Mouse (Mus musculus): Measurements from ENCODE around the gene Klra10. TPM values are rescaled to one million over a fixed set of nuclear protein-coding genes. Genes with fewer than 3 reads are reported as not detected.

Klra10 gene
- not detected in 2 replicates for polyA plus RNA-seq (2012; ENCODE audit: low replicate concordance)

GRCm38 (mm10) chr6:130281828-130282227, at the start of gene Klra10:
Gene Klra10 (minus strand): TSS chr6:130281928.

GRCm38 (mm10) chr6:130233222-130233621, 48.5 kb downstream of the Klra10 start, which contains the start of gene Klra7:
Gene Klra7 (minus strand): TSS chr6:130233322.

Other genes starting within 250 kb of the Klra10 start
- not detected in 2 replicates for gene Klra4, start 214.7 kb downstream of the Klra10 start, polyA plus RNA-seq (2012; ENCODE audit: low replicate concordance)
- gene Klra8, start 152.0 kb downstream of the Klra10 start, polyA plus RNA-seq (2012; ENCODE audit: low replicate concordance): not detected in 2 replicates
- gene Klra9, start 88.8 kb downstream of the Klra10 start, polyA plus RNA-seq (2012; ENCODE audit: low replicate concordance): 0.12 and 0.16 TPM in 2 replicates
- 0.13 and 0.37 TPM in 2 replicates for gene Klra7, start 48.6 kb downstream of the Klra10 start, polyA plus RNA-seq (2012; ENCODE audit: low replicate concordance)
- gene Klra3, start 55.6 kb upstream of the Klra10 start, polyA plus RNA-seq (2012; ENCODE audit: low replicate concordance): 0.25 and 1.7 TPM in 2 replicates
- 0.07 TPM in 1 of 2 replicates, not detected in the other for gene Klra1, start 104.9 kb upstream of the Klra10 start, polyA plus RNA-seq (2012; ENCODE audit: low replicate concordance)